Mouse (Mus musculus) ES-Bruce4 (cell line): Measurements from ENCODE around the gene Apbb2.

ENCODE experiments used
- CTCF ChIP-seq: IDR thresholded peaks from one replicate; pipeline ENCODE4 v1.8.1; 2011; ENCODE audit warnings: low read depth, low read length
- EP300 ChIP-seq: IDR thresholded peaks from 2 replicates; pipeline ENCODE4 v1.6.1; 2011; ENCODE audit warnings: low read depth, low read length; ENCODE audit not compliant: insufficient read depth
- POLR2A ChIP-seq: IDR thresholded peaks from one replicate; pipeline ENCODE4 v1.8.1; 2011; ENCODE audit warnings: low read length; ENCODE audit not compliant: insufficient read depth

GRCm38 (mm10) chr5:66503557-66504433, 114.8 kb downstream of the Apbb2 start:
- TF ChIP-seq POLR2A: no peak
- TF ChIP-seq CTCF: no peak
- no peak for TF ChIP-seq EP300
